8 mouse cellular contexts compared by ENCODE assay signal in the genomic region with DNA sequence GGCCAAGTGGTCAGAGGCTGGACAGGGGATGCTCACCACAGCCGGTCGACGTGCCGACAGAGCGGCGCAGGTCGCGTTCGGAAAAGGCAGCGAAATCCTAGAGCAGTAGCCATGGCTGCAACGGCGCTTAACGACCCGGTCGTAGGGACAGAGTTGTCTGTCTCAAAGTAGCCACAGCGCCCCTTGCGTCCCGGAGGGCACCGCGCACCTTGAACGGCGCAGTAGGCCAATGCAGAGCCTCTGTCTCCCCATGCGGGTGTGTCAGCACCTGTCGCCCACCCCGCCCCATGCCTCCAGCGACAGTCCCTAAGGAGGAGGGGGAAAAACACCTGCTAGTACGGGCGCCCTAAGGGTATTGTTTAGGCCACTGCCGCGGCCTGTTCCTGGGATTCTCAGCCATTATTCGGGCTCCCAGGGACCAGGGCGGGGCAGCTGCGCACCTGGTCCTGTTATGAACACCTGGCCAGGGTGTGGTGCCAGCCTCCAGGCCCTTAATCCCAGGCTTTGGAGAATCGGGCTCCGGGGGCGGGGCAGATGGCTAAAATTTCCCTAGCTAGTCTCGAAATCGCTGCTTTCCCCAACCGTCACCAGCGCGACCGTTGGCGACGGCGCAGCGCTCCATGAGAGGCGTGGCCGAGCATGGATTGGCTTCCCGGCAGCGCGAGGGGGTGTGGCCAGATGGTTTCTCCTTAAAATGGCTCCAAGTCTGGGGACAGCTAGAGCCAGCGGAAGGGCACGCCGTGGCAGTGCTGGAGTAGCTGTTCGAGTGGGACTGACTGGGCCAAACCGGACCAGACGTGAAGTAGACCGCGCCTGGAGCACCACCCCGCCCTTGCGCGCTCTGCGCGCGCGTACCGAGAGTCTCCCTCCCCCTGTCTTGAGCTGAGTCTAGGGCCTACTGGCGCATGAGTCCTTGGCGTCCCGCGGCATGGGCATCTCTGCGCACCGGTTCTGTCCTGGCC. TPM values are rescaled to one million over a fixed set of nuclear protein-coding genes. Genes with fewer than 3 reads are reported as not detected.
DNase-seq lines count a peak whose midpoint lies in the region; ATAC-seq lines count a peak whose summit lies in the region.

A gene (minus strand): TSS at position 620 of the 962 bp plus-strand sequence.

- peaks cover 53% of the 10 kb centered on the region for H3K36me3 ChIP-seq in embryonic facial prominence, embryonic 13.5 days
- H3K36me3 ChIP-seq in limb, embryonic 13.5 days: peaks cover 52% of the 10 kb centered on the region
- H3K36me3 ChIP-seq in midbrain, embryonic 16.5 days (ENCODE audit: control insufficient read depth, insufficient read depth, low read length): peaks cover 22% of the 10 kb centered on the region

- H3K4me3 ChIP-seq in embryonic facial prominence, embryonic 13.5 days: peak within 1 kb of the TSS; percentile 74
- H3K4me3 ChIP-seq in limb, embryonic 13.5 days: peak within 1 kb of the TSS; percentile 71
- peak within 1 kb of the TSS; percentile 79 for H3K4me3 ChIP-seq in midbrain, embryonic 16.5 days (ENCODE audit: low read depth, low read length)

- peak within 1 kb of the TSS; percentile 97 for H3K4me2 ChIP-seq in embryonic facial prominence, embryonic 13.5 days
- H3K4me2 ChIP-seq in limb, embryonic 13.5 days (replicated peaks): peak within 1 kb of the TSS; percentile 99
- H3K4me2 ChIP-seq in midbrain, embryonic 16.5 days (ENCODE audit: low read length): peak within 1 kb of the TSS; percentile 98

- no peaks in the 10 kb centered on the region for H3K9me3 ChIP-seq in embryonic facial prominence, embryonic 13.5 days
- H3K9me3 ChIP-seq in limb, embryonic 13.5 days: no peaks in the 10 kb centered on the region
- no peaks in the 10 kb centered on the region for H3K9me3 ChIP-seq in midbrain, embryonic 16.5 days (replicated peaks; ENCODE audit: control insufficient read depth, low read length, poor library complexity, severe bottlenecking)

- whole genome bisulfite sequencing in embryonic facial prominence, embryonic 13.5 days: under 1% methylated on average over 73 of the region's 73 CpGs
- under 1% methylated on average over 73 of the region's 73 CpGs for WGBS in limb, embryonic 13.5 days
- WGBS in midbrain, embryonic 16.5 days: under 1% methylated on average over 71 of the region's 73 CpGs

- peak within 1 kb of the TSS; percentile 87 for H3K9ac ChIP-seq in embryonic facial prominence, embryonic 13.5 days
- peak within 1 kb of the TSS; percentile 85 for H3K9ac ChIP-seq in limb, embryonic 13.5 days
- H3K9ac ChIP-seq in midbrain, embryonic 16.5 days (ENCODE audit: low read depth, low read length): peak within 1 kb of the TSS; percentile 91

- H3K4me1 ChIP-seq in embryonic facial prominence, embryonic 13.5 days: peaks cover 48% of the 10 kb centered on the region
- peaks cover 37% of the 10 kb centered on the region for H3K4me1 ChIP-seq in limb, embryonic 13.5 days
- peaks cover 32% of the 10 kb centered on the region for H3K4me1 ChIP-seq in midbrain, embryonic 16.5 days (ENCODE audit: control insufficient read depth, insufficient read depth, low read length)

- no peaks in the 10 kb centered on the region for H3K27me3 ChIP-seq in embryonic facial prominence, embryonic 13.5 days
- H3K27me3 ChIP-seq in limb, embryonic 13.5 days: no peaks in the 10 kb centered on the region
- H3K27me3 ChIP-seq in midbrain, embryonic 16.5 days (ENCODE audit: control insufficient read depth, insufficient read depth, low read depth, low read length): no peaks in the 10 kb centered on the region

- peak; percentile 72 for ATAC-seq in embryonic facial prominence, embryonic 13.5 days (ENCODE audit: insufficient number of reproducible peaks, insufficient read depth, low FRiP score, low TSS enrichment, low read depth)
- ATAC-seq in limb, embryonic 13.5 days (ENCODE audit: low FRiP score, low read depth): peak; percentile 87
- ATAC-seq in midbrain, embryonic 16.5 days: peak; percentile 86

- H3K27ac ChIP-seq in embryonic facial prominence, embryonic 13.5 days: peak within 1 kb of the TSS; percentile 92
- H3K27ac ChIP-seq in limb, embryonic 13.5 days: peak within 1 kb of the TSS; percentile 85
- peak within 1 kb of the TSS; percentile 99 for H3K27ac ChIP-seq in midbrain, embryonic 16.5 days (ENCODE audit: low read length)

- DNase-seq in 3134 (ENCODE audit: extremely low read depth, insufficient read length, low spot score): peak; percentile 97
- peak; percentile 97 to 98 for DNase-seq in adrenal gland, postnatal 36 days
- peak; percentile 98 for DNase-seq in heart, adult 18-20 months
- DNase-seq in kidney, adult 8-10 months: peak; percentile 96 to 97
- peak; percentile 98 to 99 for DNase-seq in spleen, postnatal 10 days (ENCODE audit: low spot score in 2 of 2)

RNA-seq across cellular contexts. Expression of the gene that starts here (rescaled TPM):
- total RNA-seq in adrenal gland, postnatal 36 days (2021): 10 to 100 TPM; 63.6 to 75.4 TPM
- polyA plus RNA-seq in embryonic facial prominence, embryonic 13.5 days (2015; fragmentation: Nextera tagmentation; extraction: Ambion mirVana): 42.3 and 50.4 TPM in 2 replicates
- total RNA-seq in heart, adult 18-20 months (2021): 10 to 100 TPM; 67.0 to 72.6 TPM
- polyA plus RNA-seq in limb, embryonic 13.5 days (2015; fragmentation: Nextera tagmentation; extraction: Ambion mirVana): 41.2 and 45.6 TPM in 2 replicates
- 77.2 and 79.4 TPM in 2 replicates for polyA plus RNA-seq in midbrain, embryonic 16.5 days (2015; fragmentation: Nextera tagmentation; extraction: Ambion mirVana)

Comparison
In these comparisons a context has a peak if more than half of its experiments do, and no peak if none do; other contexts are left out.
1. Peak in every context shown above with its lines: DNase-seq, ATAC-seq, H3K4me3 ChIP-seq and H3K27ac ChIP-seq.